Mouse (Mus musculus) limb, embryonic 13.5 days (tissue): ENCODE measurements around the gene Dnah14. TPM values are rescaled to one million over a fixed set of nuclear protein-coding genes. Genes with fewer than 3 reads are reported as not detected.

Experiments used
- ATAC-seq: fragments of 200-750 bp; cut with Nextera tagmentation; 2 replicates; pipeline ENCODE4 v1.8.0; 2017; ENCODE audit warnings: low read depth, moderate number of reproducible peaks, moderate TSS enrichment; ENCODE audit not compliant: low FRiP score
- H3K27ac ChIP-seq: fragments of 300-500 bp; sonication (generic); 2 replicates; pipeline ENCODE4 v1.5.1; 2015; ENCODE audit warnings: inconsistent platforms, mild to moderate bottlenecking, moderate library complexity
- H3K27me3 ChIP-seq: fragments of 300-500 bp; sonication (generic); 2 replicates; pipeline ENCODE4 v1.6.1; 2015; ENCODE audit warnings: mild to moderate bottlenecking, inconsistent platforms
- H3K36me3 ChIP-seq: fragments of 300-500 bp; sonication (generic); 2 replicates; pipeline ENCODE4 v1.6.1; 2015; ENCODE audit warnings: inconsistent platforms, mild to moderate bottlenecking, moderate library complexity
- H3K4me1 ChIP-seq: fragments of 300-500 bp; sonication (generic); 2 replicates; pipeline ENCODE4 v1.6.1; 2015; ENCODE audit warnings: inconsistent platforms
- H3K4me2 ChIP-seq: fragments of 300-500 bp; sonication (generic); replicated peaks from 2 replicates; pipeline ENCODE4 v1.6.1; 2015; ENCODE audit warnings: inconsistent platforms, mild to moderate bottlenecking, moderate library complexity
- H3K4me3 ChIP-seq: fragments of 300-500 bp; sonication (generic); 2 replicates; pipeline ENCODE4 v1.5.1; 2015; ENCODE audit warnings: moderate library complexity, mild to moderate bottlenecking, inconsistent platforms
- H3K9ac ChIP-seq: fragments of 300-500 bp; sonication (generic); 2 replicates; pipeline ENCODE4 v1.6.1; 2015; ENCODE audit warnings: mild to moderate bottlenecking, inconsistent platforms
- H3K9me3 ChIP-seq: fragments of 300-500 bp; sonication (generic); 2 replicates; pipeline ENCODE4 v1.6.1; 2016; ENCODE audit warnings: inconsistent platforms
- WGBS: fragments of 180-500 bp; shearing (Covaris S2); methylation state at CpG from one replicate; pipeline ENCODE4 v1.1.7; 2015; 5-methylcytosine and 5-hydroxymethylcytosine counted together
- polyA plus RNA-seq: library from polyadenylated mRNA; unstranded; fragments of >200 nt; fragmentation: Nextera tagmentation; extraction: Ambion mirVana; gene quantifications from 2 replicates; pipeline ENCODE4 v1.2.1, GENCODE M21; 2015

The Dnah14 gene
- polyA plus RNA-seq, 1 experiment from 2014 or later, result 1.5 TPM

DNA sequence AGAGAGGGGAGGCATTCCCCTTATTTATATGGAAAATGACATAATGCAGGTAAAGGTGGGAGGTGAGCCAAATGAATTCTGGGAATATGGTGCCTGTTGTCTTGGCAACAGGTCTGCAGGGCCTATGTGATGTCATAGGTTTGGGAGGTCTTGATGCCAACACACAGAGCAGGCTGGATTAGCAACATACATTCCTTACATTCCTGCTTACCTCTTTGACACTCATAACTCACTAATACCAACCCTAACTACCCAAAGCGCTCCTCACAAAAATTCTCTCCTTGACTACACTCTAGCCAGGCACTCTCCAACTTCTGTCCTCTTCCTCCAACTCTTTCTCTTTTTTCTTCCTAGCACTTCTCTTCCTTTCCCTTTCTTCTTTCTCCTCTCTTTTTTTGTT, 271.9 kb downstream of the Dnah14 start:
- H3K4me2 ChIP-seq, result no peak overlapping the region
- H3K4me1 ChIP-seq, result peaks cover 26% of the 10 kb centered on the region
- H3K9ac ChIP-seq, result no peak overlapping the region
- 0 out of 2 replicates have a peak, but pooled peaks cover 3% of the 10 kb centered on the region for H3K27me3 ChIP-seq
- H3K27ac ChIP-seq, result peak overlapping the region; percentile 29; the same call in 1 of the 2 replicates
- H3K4me3 ChIP-seq, result no peak overlapping the region
- H3K9me3 ChIP-seq, result no peaks in the 10 kb centered on the region
- 66% methylated on average over 1 of the region's 1 CpGs for WGBS
- ATAC-seq, result peak; percentile 61; the same call in 1 of the 2 replicates
- H3K36me3 ChIP-seq, result no peaks in the 10 kb centered on the region

DNA sequence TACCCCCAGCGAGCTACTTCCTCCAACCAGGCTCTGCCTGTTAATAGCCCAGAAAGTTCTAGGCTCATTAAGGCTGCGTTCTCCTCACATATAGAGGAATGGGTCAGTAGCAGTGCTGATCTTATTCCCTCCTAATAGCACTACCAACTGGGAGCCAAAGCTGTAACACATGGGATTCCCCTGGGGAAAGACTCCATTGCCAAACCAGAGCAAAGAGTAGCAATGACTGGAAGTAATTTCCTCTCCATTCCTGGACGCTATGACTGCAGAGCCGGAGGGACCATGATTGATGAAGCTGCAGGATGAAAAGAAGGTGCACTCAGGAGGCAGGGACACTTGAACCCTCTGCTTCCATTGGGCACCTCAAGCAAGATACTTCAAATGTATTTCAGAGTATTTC, 274.1 kb downstream of the Dnah14 start:
- Histone ChIP-seq H3K4me3 (no peak overlapping the region), H3K4me2 (no peak overlapping the region), H3K9me3 (no peaks in the 10 kb centered on the region), H3K4me1 (peaks cover 26% of the 10 kb centered on the region), H3K27ac (no peak overlapping the region), H3K27me3 (0 out of 2 replicates have a peak, but pooled peaks cover 5% of the 10 kb centered on the region), H3K9ac (no peak overlapping the region), H3K36me3 (no peaks in the 10 kb centered on the region)
- 44% methylated on average over 4 of the region's 4 CpGs for WGBS
- no peak for ATAC-seq

DNA sequence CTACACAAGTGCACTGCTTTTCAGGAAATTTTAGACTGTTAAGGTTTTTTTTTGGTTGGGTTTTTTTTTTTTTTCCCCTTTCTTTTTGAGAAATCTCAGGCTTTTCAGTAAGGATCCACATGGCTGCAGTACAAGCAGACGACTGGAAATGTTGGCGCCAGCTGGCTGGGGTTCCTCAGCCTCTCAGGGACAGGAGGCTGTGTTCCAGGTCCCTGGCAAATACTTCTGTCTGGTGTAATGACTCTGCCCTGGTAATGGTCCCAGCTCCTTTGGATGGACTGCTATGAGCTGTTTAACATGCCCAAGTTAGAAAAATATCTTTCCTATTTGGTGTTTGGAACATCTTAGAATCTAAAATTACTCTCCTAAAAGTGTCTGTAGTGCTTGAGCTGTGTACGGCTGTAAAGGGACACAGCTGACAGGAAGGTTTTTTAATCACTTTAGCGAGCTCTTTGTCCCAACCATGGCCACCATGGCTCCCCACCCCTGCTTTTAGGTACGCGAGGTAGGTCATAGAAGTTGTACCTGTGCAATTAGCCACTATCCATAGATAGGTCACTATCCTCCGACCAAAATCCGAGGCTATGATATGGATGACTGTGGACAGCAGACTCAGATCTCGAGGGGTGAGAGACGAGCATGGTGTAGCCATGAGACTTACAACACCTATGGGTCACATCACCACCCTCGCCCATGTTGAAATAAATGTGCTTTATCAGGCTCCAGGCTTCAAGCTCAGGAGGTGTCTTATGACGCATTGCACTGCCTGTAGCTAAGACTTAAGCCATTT, 275.4 kb downstream of the Dnah14 start:
- Histone ChIP-seq H3K4me3 (no peak overlapping the region), H3K9me3 (no peaks in the 10 kb centered on the region), H3K27ac (peak overlapping the region; percentile 33; the same call in 1 of the 2 replicates), H3K4me2 (0 out of 2 replicates have a peak overlapping the region, but pooled peaks have one; percentile 57), H3K4me1 (peaks cover 26% of the 10 kb centered on the region), H3K36me3 (no peaks in the 10 kb centered on the region), H3K9ac (no peak overlapping the region), H3K27me3 (0 out of 2 replicates have a peak, but pooled peaks cover 5% of the 10 kb centered on the region)
- ATAC-seq, result no peak
- WGBS, result 77% methylated on average over 12 of the region's 12 CpGs

DNA sequence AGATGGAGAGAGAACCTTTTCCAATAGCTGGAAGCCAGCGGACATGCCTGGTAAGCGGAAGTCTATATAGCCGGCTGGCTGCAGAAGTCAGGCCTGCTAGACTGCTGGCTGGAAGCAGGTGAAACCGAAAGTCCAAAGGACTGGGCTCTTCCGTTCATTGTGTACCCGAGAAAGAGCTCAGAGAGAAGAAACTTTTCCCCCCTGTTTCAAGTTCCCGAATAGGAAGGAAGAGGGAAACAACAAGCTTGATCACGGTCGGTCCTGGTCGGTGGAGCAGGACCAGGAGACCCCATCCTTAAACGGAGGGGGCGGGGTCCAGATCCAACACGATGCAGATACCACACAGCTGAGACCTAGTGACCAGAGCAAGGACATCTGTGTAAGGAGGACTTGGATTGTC, 276.1 kb downstream of the Dnah14 start:
- Histone ChIP-seq H3K27ac (no peak overlapping the region), H3K27me3 (0 out of 2 replicates have a peak, but pooled peaks cover 5% of the 10 kb centered on the region), H3K4me3 (no peak overlapping the region), H3K36me3 (no peaks in the 10 kb centered on the region), H3K4me1 (peaks cover 26% of the 10 kb centered on the region), H3K4me2 (peak overlapping the region; percentile 57), H3K9ac (no peak overlapping the region), H3K9me3 (no peaks in the 10 kb centered on the region)
- 49% methylated on average over 13 of the region's 13 CpGs for WGBS
- ATAC-seq, result no peak

- Histone ChIP-seq H3K9me3 (no peaks in the 10 kb centered on the region), H3K27me3 (0 out of 2 replicates have a peak, but pooled peaks cover 5% of the 10 kb centered on the region), H3K36me3 (no peaks in the 10 kb centered on the region), H3K4me2 (peak overlapping the region; percentile 57), H3K4me3 (peak overlapping the region; percentile 21; the same call in 1 of the 2 replicates), H3K27ac (no peak overlapping the region), H3K4me1 (peaks cover 22% of the 10 kb centered on the region), H3K9ac (peak overlapping the region; percentile 43; the same call in 1 of the 2 replicates)
- ATAC-seq, result peak; percentile 24; the same call in 1 of the 2 replicates
- 10% methylated on average over 21 of the region's 21 CpGs for WGBS
Measured at GRCm38 (mm10) chr1:181853081-181853736, 276.9 kb downstream of the Dnah14 start.

DNA sequence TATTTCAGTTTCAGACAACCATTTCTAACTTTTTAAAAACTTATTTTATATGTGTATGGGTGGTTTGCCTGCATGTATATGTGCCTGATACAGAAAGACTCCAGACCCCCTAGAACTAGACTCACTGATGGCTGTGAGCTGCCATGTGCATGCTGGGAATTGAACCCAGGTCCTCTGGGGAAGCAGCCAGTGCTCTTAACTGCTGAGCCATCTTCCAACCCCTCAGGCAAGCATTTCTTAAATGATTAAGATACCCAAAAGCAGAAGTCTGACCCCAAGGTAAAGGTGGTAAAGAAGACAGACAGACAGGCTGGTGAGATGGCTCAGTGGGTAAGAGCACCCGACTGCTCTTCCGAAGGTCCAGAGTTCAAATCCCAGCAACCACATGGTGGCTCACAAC, 278.5 kb downstream of the Dnah14 start:
- 92% methylated on average over 2 of the region's 2 CpGs for WGBS
- Histone ChIP-seq H3K36me3 (no peaks in the 10 kb centered on the region), H3K4me2 (no peak overlapping the region), H3K9ac (no peak overlapping the region), H3K4me1 (peaks cover 18% of the 10 kb centered on the region), H3K27ac (no peak overlapping the region), H3K27me3 (0 out of 2 replicates have a peak, but pooled peaks cover 5% of the 10 kb centered on the region), H3K9me3 (no peaks in the 10 kb centered on the region), H3K4me3 (no peak overlapping the region)
- ATAC-seq, result no peak

DNA sequence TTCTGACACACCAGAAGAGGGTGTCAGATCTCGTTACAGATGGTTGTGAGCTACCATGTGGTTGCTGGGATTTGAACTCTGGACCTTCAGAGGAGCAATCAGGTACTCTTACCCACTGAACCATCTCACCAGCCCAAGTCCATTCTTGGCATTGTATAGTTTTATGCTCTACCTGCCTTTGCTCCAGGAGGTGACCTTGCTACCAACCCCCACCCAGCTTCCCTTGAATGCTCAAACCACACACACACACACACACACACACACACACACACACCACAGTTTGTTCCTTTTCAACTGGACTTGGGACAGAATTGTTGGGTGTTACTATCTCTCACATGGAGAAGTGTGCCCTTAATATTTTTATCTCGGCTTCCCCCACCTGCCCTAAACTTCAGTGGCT, 280.0 kb downstream of the Dnah14 start:
- Histone ChIP-seq H3K4me1 (peaks cover 23% of the 10 kb centered on the region), H3K36me3 (no peaks in the 10 kb centered on the region), H3K4me2 (no peak overlapping the region), H3K9me3 (no peaks in the 10 kb centered on the region), H3K27me3 (0 out of 2 replicates have a peak, but pooled peaks cover 5% of the 10 kb centered on the region), H3K27ac (no peak overlapping the region), H3K4me3 (no peak overlapping the region), H3K9ac (no peak overlapping the region)
- 93% methylated on average over 2 of the region's 2 CpGs for WGBS
- no peak for ATAC-seq

- no peak overlapping the region for H3K27ac ChIP-seq
- no peak for ATAC-seq
- no peak overlapping the region for H3K4me3 ChIP-seq
Measured at GRCm38 (mm10) chr1:181860659-181861058, 284.3 kb downstream of the Dnah14 start.

GRCm38 (mm10) chr1:181861181-181861902, 285.0 kb downstream of the Dnah14 start:
- Histone ChIP-seq H3K36me3 (no peaks in the 10 kb centered on the region), H3K4me1 (peaks cover 17% of the 10 kb centered on the region), H3K27ac (no peak overlapping the region), H3K9me3 (no peaks in the 10 kb centered on the region), H3K27me3 (0 out of 2 replicates have a peak, but pooled peaks cover 2% of the 10 kb centered on the region), H3K9ac (no peak overlapping the region), H3K4me3 (no peak overlapping the region), H3K4me2 (no peak overlapping the region)
- ATAC-seq, result no peak
- whole genome bisulfite sequencing, result 84% methylated on average over 2 of the region's 2 CpGs

More at GRCm38 (mm10) chr1:181860659-181861058, 284.3 kb downstream of the Dnah14 start:
- Histone ChIP-seq H3K4me1 (peaks cover 17% of the 10 kb centered on the region), H3K36me3 (no peaks in the 10 kb centered on the region), H3K27me3 (0 out of 2 replicates have a peak, but pooled peaks cover 2% of the 10 kb centered on the region), H3K9ac (no peak overlapping the region), H3K4me2 (no peak overlapping the region), H3K9me3 (no peaks in the 10 kb centered on the region)
- WGBS, result 9% methylated on average over 5 of the region's 5 CpGs

GRCm38 (mm10) chr1:181862676-181863374, 286.5 kb downstream of the Dnah14 start:
- H3K4me2 ChIP-seq, result no peak overlapping the region
- H3K9ac ChIP-seq, result no peak overlapping the region
- H3K36me3 ChIP-seq, result no peaks in the 10 kb centered on the region
- ATAC-seq, result no peak
- H3K4me1 ChIP-seq, result peaks cover 17% of the 10 kb centered on the region
- no peak overlapping the region for H3K27ac ChIP-seq
- H3K4me3 ChIP-seq, result no peak overlapping the region
- 0 out of 2 replicates have a peak, but pooled peaks cover 2% of the 10 kb centered on the region for H3K27me3 ChIP-seq
- WGBS, result 34% methylated on average over 16 of the region's 16 CpGs
- H3K9me3 ChIP-seq, result no peaks in the 10 kb centered on the region

DNA sequence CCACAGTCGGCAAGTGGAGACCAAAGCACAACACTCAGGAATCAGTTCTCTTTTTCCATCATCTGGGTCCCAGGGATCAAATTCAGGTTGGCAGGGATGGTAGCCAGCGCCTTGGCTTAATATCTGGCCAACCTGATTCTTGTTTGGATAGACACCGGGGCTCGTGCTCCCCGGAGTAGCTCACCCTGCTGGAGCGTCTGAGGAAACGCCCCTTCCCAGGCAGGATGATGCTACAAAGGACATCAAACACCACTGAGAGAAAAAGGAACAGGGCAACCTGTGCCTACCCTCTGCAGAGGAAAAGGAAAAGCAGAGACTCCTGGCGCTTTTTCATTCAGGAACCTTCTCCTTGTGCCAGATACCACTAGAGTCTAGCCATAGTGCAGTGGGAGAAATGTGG, 287.1 kb downstream of the Dnah14 start:
- H3K4me1 ChIP-seq, result peaks cover 17% of the 10 kb centered on the region
- H3K9ac ChIP-seq, result no peak overlapping the region
- no peaks in the 10 kb centered on the region for H3K36me3 ChIP-seq
- H3K9me3 ChIP-seq, result no peaks in the 10 kb centered on the region
- ATAC-seq, result no peak
- H3K4me3 ChIP-seq, result no peak overlapping the region
- no peak overlapping the region for H3K4me2 ChIP-seq
- 34% methylated on average over 8 of the region's 8 CpGs for WGBS
- no peak overlapping the region for H3K27ac ChIP-seq
- 0 out of 2 replicates have a peak, but pooled peaks cover 2% of the 10 kb centered on the region for H3K27me3 ChIP-seq
